Mouse (Mus musculus) left cerebral cortex, postnatal 10 days (tissue): ENCODE measurements around the gene Hist1h3c. TPM values are rescaled to one million over a fixed set of nuclear protein-coding genes. Genes with fewer than 3 reads are reported as not detected.

Experiments
- DNase-seq, 2 experiments: peaks; one replicate each; pipeline ENCODE4 v3.0.0; 2021 to 2022; ENCODE audit warnings: low spot score in 2 of 2, mixed read lengths in 1 of 2; ENCODE audit errors: extremely low spot score in 1 of 2
- intact Hi-C: fragments of 180-260 bp; cut with DNase I; formaldehyde crosslinking; loops from one replicate; pipeline ENCODE4 v1.15.1; 2025
- total RNA-seq, 2 experiments: library from RNA; stranded (reverse); gene quantifications; 2 replicates each; pipeline ENCODE4 v1.2.3; 2021

The Hist1h3c gene
- total RNA-seq, 2 experiments from 2014 or later = 13.2 to 15.0 TPM

GRCm38 (mm10) chr13:23744421-23745380 is 701 bp downstream of the Hist1h3c start:
- intact Hi-C loops = no loop called here
- DNase-seq = no peak

DNA sequence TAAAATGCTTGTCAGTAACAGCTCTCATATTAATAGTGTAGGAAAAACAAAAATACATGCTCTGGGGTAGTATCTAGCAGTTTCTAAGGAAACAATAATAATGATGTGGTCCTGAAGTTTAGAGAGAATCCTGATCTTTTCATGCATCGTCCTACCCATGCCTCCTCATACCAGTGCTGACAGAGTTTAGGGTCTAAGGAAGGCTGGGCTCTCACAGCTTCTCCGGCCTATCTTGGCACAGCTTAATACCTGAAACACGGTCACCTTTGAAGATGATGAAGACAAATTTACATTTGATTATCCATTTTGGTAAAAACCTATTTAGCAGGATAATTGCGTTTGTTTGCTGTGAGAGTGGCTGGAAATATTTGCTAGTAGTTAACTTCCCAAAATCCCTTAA is 1.4 kb downstream of the Hist1h3c start:
- intact Hi-C loops = no loop called here
- DNase-seq = no peak

GRCm38 (mm10) chr13:23743215-23743614 is 2.2 kb downstream of the Hist1h3c start:
- no peak for DNase-seq
- intact Hi-C loops = no loop called here

- DNase-seq = no peak
- intact Hi-C loops = no loop called here
Measured at GRCm38 (mm10) chr13:23742007-23742406, 3.4 kb downstream of the Hist1h3c start.

- intact Hi-C loops = no loop called here
- DNase-seq = no peak
Measured at GRCm38 (mm10) chr13:23740910-23741309, 4.5 kb downstream of the Hist1h3c start.

GRCm38 (mm10) chr13:23740256-23740840 is 5.1 kb downstream of the Hist1h3c start:
- intact Hi-C loops = no loop called here
- no peak for DNase-seq

DNA sequence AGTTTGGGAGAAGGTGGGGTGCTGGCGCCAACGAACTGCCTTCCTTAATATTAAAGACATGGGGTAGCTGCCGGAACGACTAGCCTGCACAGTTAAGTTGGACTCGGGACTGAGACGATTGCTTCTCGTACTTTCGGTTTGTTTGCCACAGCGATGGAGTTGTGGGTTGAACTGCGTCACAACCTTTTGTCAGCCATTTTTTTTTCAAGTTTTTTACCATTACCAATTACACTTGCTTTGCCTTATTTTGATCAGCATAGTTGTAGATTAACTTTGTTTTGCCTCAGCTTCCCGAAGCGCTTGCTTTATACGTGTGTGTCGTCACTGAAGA is 5.5 kb downstream of the Hist1h3c start:
- DNase-seq = no peak
- intact Hi-C loops = loop anchor here (2.0 to 10.0 kb wide), 3 partner anchors 41 to 1695 kb away; partner anchors contain the start of genes Hist1h2ag, Hist1h2bj, Hist1h4c and Hist1h4d

GRCm38 (mm10) chr13:23739069-23739921 is 6.1 kb downstream of the Hist1h3c start:
- intact Hi-C loops = loop anchor here (2.0 to 10.0 kb wide), 3 partner anchors 40 to 1694 kb away; partner anchors contain the start of genes Hist1h2ag, Hist1h2bj, Hist1h4c and Hist1h4d
- DNase-seq = peak; percentile 94 to 96

DNA sequence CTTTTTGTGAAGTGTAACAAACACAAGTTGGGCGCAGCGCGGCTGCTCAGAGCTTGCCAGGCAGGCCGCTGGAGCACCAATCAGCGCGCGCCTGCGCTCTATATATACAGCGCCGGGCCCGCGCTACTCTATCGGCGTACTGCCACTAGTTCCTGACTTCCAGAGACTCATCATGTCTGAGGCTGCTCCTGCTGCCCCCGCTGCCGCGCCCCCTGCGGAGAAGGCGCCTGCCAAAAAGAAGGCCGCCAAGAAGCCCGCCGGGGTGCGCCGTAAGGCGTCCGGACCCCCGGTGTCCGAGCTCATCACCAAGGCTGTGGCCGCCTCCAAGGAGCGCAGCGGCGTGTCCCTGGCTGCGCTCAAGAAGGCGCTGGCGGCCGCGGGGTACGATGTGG is 6.7 kb downstream of the Hist1h3c start, which contains the start of gene Hist1h1c:
TSS of gene Hist1h1c (plus strand) at position 132 of the 392 bp plus-strand sequence.
- intact Hi-C loops = loop anchor here (2.0 to 10.0 kb wide), 3 partner anchors 40 to 1694 kb away; partner anchors contain the start of genes Hist1h2ag, Hist1h2bj, Hist1h4c and Hist1h4d
- DNase-seq = peak; percentile 84 to 94

- intact Hi-C loops = loop anchor here (2.0 to 10.0 kb wide), 3 partner anchors 39 to 1693 kb away; partner anchors contain the start of genes Hist1h2ag, Hist1h2bj, Hist1h4c and Hist1h4d
- peak in 1 of 2 experiments; percentile 33 for DNase-seq
Measured at GRCm38 (mm10) chr13:23738041-23738440, 7.4 kb downstream of the Hist1h3c start.

GRCm38 (mm10) chr13:23737091-23737490 is 8.3 kb downstream of the Hist1h3c start:
- no peak for DNase-seq
- intact Hi-C loops = loop anchor here (5.0 to 10.0 kb wide), 2 partner anchors 155 to 1692 kb away; partner anchors contain the start of genes Hist1h2ag, Hist1h2bj, Hist1h4d and Hist1h4i

DNA sequence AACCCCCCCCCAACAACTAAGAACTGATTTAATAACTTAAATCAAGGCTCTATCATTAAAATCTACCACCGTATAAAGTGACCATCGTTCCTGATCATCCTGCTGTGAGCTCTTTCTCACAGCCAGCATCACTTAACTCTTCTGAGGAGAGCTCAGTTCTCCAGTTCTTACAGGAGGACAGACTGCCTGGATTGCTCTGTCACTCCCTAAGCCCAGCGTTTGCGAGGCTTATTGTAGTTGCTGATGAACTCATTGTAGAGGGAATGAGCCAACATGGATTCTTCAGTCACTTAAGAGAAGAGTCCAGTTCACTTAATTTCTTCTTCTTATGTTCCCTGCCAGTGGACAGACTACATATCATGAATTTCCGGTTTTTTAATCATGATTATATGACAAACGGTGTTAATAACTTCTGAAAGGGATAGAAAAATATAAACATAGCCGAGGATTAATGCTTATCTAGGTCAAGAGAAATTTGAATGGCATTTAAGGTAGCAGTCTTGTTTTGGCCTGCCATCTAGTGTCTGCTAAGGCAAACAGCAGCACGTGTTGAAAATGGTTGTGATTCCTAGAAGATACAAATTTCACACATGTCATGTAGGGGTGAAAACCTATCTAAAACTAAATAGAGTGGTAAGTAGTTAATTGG is 13.1 kb downstream of the Hist1h3c start:
- intact Hi-C loops = loop anchor here (1.0 to 10.0 kb wide), 2 partner anchors 31 to 1687 kb away; partner anchors contain the start of genes Hist1h2ag, Hist1h2bj and Hist1h4i
- no peak for DNase-seq

GRCm38 (mm10) chr13:23730479-23730878 is 14.9 kb downstream of the Hist1h3c start:
- intact Hi-C loops = loop anchor here (10.0 kb wide), 1 partner anchor 1686 kb away; the partner anchor contains the start of genes Hist1h2ag, Hist1h2bj and Hist1h4i
- no peak for DNase-seq

DNA sequence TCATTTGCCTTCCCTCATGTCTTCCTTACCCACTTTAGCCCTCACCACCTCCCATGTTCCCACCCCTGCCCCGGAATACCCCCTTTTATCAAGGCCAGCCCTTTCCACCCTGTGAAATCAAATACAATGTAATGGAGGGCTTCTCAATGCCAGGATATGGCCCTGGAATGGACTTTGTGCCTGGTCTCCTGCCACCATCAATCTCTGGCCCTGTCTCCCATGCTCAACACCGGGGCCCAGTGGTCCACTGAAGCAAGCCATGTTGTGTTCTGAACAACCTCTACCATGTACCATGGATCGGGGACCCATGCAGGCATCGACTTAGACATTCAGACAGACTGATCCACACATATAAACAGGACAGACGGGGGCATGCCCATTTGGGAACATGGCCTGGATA is 15.7 kb downstream of the Hist1h3c start:
- intact Hi-C loops = loop anchor here (10.0 kb wide), 1 partner anchor 1685 kb away; the partner anchor contains the start of genes Hist1h2ag, Hist1h2bj and Hist1h4i
- DNase-seq = no peak

GRCm38 (mm10) chr13:23729192-23729525 is 16.2 kb downstream of the Hist1h3c start:
- intact Hi-C loops = no loop called here
- DNase-seq = no peak

GRCm38 (mm10) chr13:23728472-23729191 is 16.8 kb downstream of the Hist1h3c start:
- no peak for DNase-seq
- intact Hi-C loops = no loop called here

GRCm38 (mm10) chr13:23725213-23725612 is 20.2 kb downstream of the Hist1h3c start:
- intact Hi-C loops = no loop called here
- no peak for DNase-seq
